Mouse (Mus musculus) stomach, postnatal 0 days (tissue): ENCODE results near the gene Palm.
A peak's percentile ranks its signal among the peaks of the same experiment; 100 is the strongest.

Source experiments
- CTCF ChIP-seq: IDR thresholded peaks from 2 replicates; pipeline ENCODE4 v1.5.1; 2016; ENCODE audit warnings: antibody characterized with exemption, low read depth, mild to moderate bottlenecking, moderate library complexity
- EP300 ChIP-seq: optimal IDR thresholded peaks from 2 replicates; pipeline ENCODE3; 2016; ENCODE audit warnings: antibody characterized with exemption

- TF ChIP-seq CTCF (peak; percentile 68), EP300 (no peak)
These were observed 9.2 kb upstream of the Palm start for GRCm38 (mm10) chr10:79783920-79784800.
